Mouse (Mus musculus): Measurements from ENCODE around the gene Thnsl2. TPM values are rescaled to one million over a fixed set of nuclear protein-coding genes. Genes with fewer than 3 reads are reported as not detected.

The Thnsl2 gene
- total RNA-seq, 4 experiments from 2014 or later = 4.6 to 9.5 (median 5.5) TPM

Other genes with a start within 250 kb of the Thnsl2 start
- gene Tex37, start 225.5 kb downstream of the Thnsl2 start, total RNA-seq (2022) = not detected
- not detected for gene Foxi3, start 187.9 kb downstream of the Thnsl2 start, total RNA-seq (2022)
- not detected for gene Fabp1, start 55.4 kb upstream of the Thnsl2 start, total RNA-seq (2022)
- 10 to 100 TPM; 17.5 to 20.5 (median 19.2) TPM for gene Krcc1, start 127.2 kb upstream of the Thnsl2 start, total RNA-seq (2022)
- 1 to 10 TPM in 1 of 4 experiments, under 1 TPM in 3; 0.27 to 1.7 (median 0.75) TPM for gene Smyd1, start 177.8 kb upstream of the Thnsl2 start, total RNA-seq (2022)
- gene Cd8b1, start 178.3 kb upstream of the Thnsl2 start, total RNA-seq (2022) = not detected
- under 1 TPM in 3 of 4 experiments, not detected in 1; 0.11 to 0.15 (median 0.13) TPM for gene Cd8a, start 229.0 kb upstream of the Thnsl2 start, total RNA-seq (2022)

All from left cerebral cortex, adult 8-10 months (tissue).